Mouse (Mus musculus): ENCODE measurements at regions not wholly inside any gene's neighbourhood (a gene's known extent, or its start where the extent isn't known, plus 50 kb on each side); places are given as distances from the start of the nearest gene placed in this dataset.
"Not testable (repeated sequence)": the region's sequence is repeated elsewhere in the genome, so short reads cannot be mapped to it uniquely, and the experiment has no call there.

DNA sequence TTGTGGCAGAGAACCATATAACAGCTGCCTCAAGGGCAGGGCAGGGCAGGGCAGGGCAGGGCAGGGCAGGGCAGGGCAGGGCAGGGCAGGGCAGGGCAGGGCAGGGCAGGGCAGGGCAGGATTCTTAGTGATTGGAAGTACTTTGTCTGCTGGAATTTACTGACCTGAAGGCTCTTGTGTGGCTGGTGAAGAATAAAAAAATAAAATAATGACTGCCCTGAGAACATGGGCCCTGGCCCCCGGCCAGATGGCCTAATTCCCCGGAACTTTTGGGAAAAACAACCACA, 169.3 kb downstream of the Qk start:
- not testable (repeated sequence) for DNase-seq (ENCODE audit: low spot score in 2 of 2)

DNA sequence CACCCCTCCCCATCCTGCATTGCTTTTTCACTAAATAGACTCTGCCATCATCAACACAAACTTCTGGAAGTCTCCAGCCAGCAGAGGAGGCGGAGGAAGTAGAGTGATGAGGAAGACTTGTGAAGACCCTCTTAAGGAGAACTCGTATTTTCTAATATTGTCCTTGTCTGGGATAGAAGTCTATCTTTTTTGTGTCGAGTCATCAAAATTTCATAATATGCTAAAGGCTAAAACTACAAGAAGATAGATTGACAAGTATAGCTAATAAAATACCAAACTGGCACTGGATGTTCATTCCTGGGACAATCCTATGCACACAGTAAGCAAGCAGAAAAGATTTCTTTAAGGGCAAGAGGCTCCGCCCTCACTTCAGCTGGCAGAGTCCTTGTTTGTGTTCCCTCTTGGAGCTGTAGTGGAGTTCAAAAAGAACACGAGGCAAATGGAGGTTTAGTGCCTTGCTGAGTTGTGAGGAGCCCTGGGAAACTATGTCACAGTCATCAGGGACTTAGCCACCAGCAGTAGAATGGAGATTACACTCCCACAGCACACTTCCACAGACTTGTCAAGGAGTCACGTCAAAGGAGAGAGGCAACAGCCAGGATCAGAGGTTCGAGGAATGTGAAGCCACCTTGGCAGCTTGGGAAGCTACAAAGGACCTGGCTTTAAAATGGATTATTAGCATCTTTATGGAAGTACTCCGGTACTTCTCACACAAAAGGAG, 169.8 kb downstream of the Qk start:
- DNase-seq (ENCODE audit: low spot score in 2 of 2) = no peak

DNA sequence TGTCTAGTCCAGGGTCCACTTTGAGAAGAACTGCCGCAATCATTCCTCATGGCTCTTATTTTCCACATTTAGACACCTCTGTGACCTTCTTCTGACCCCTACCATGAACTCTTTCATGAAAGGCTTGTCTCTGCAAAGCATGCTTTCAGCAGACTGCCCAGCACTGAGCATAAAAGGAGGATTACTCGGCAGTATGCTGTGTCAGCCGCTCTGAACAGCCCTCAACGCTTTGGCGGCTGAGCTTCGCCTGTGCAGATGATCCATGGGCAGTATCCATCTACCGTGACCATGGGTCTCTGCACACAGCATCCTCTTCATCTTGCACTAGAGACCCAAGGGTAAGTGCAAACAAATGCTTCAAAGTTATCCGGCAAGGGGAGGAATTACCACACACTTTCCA, 172.5 kb downstream of the Qk start:
- DNase-seq (ENCODE audit: low spot score in 2 of 2) = no peak

DNA sequence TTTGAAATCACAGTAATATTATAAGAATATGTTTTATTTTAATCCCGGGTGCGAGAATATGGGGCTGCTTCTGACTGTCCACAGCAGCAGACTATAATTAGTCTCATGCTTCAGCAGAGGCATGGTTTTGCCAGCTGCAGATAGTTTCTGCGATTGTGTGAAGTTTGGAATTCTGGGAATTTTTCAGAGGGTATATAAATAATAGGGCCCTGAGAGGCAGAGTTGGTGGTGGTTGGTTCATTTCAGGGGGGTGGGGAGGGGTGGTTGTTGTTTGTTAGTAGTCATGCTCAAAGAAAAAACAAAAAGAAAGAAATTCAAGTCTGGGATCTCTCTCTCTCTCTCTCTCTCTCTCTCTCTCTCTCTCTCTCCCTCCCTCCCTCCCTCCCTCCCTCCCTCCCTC, 173.1 kb downstream of the Qk start:
- no peak for DNase-seq (ENCODE audit: low spot score in 2 of 2)

DNA sequence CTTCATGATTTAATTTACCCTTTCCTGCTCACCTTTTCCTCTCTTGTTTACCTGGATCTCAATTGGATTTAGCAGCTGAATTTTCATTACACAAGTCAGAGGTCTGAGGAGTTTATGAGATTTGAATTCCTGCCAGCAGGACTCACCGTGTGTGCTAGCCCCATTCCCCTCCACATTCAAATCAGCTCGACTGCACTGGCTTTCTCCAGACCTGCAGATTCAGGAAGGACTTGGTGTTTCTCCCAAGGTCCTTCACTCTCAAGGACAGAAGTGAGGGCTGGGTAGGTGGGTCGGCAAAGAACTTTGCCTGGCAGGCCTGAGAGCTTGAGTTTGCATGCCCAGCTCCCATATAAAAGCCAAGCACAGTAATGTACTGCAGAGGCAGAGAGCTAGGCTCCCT, 180.8 kb downstream of the Qk start:
- no peak for DNase-seq (ENCODE audit: low spot score in 2 of 2)

DNA sequence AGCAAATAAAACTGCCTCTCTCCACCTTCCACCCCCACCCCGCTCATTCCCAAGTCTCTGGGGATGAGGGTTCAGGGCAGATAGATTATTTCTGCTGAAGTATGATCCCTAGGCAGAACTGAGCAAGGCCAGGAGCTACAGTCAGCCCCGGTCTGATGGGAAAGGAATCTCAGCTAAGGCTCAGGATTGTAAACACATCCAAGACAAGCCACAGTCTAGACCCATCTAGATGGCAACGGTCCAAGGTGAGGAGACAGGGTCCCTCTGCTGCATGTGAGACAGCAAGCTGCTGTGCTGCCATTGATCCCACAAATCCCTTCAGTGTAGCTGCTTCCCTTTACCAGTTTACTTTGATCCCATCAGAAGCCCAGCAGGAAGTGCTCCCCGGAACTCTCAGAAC, 181.3 kb downstream of the Qk start:
- DNase-seq (ENCODE audit: low spot score in 2 of 2) = no peak

DNA sequence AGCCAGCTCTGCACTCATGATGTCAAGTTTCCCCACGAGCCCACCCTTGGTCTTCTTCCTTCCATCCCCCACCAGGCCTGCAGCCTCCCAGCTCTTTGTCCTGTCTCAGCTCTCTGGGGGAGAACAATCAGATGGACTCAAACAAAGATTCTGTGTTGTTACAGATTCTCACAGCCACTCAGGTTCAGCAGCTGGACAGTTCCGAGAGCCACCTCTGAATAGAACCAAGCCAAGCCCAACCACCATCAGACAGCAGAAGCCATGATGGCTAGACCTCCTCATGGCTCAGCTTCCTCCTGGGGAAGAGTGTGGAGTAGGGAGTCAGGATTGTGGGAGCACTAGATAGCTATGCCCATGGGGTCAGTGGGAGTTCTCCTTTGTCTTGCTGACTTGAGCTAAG, 184.5 kb downstream of the Qk start:
- no peak for DNase-seq (ENCODE audit: low spot score in 2 of 2)

DNA sequence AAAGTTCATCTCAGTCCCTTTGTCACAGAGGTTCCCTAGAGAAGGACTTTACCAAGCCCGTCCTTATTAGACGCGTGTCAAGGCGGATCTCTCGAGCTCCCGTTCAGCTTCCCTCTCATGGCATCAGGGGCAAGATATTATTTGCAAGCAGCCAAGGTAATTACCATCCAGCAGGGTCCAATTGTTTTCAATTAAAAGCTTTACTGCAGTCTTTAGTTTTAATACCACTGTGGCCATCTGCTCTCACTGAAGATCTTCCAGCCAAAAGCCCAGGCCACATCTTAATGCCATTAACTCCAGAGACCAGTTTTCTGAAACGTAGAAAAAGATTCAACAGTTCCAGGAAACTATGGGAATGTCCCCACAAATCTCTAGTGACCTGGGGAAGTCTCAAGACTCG, 191.1 kb downstream of the Qk start:
- DNase-seq (ENCODE audit: low spot score in 2 of 2) = no peak

DNA sequence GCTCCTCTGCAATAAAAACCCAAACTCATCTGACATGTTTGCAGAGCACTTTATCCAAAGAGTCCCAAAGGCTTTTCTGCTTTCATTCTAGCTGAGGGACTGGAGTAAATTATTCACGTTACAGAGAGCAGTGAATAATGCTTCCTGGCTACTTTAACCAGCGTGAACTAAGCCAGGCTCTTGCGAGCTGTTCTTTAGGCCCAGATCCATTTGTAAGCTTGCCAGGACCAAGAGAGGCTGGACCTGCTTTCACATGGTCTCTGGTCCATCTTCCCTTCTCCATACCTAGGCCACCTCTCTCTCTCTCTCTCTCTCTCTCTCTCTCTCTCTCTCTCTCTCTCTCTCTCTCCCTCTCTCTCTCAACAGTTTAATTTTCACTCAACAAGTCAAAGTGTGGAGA, 197.2 kb downstream of the Qk start:
- DNase-seq (ENCODE audit: low spot score in 2 of 2) = no peak

DNA sequence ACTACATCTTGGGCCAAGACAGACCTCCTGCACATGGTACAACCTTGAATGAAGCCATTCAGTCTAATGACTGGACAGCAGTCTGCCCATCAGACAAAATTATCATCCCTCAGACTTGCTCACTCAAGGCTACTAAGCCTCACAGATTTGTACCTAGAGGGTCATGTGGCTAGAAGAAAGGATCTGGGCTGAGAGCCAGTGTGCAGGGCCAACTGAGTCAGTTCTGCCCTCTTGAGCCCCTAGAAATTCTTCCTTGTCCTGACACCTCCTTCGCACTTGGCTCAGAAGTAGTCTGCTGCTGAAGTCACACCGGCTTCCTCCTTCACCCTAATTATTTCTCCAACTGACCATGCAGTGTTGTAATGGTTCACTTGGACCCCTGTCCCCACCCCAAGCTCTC, 207.5 kb downstream of the Qk start:
- DNase-seq (ENCODE audit: low spot score in 2 of 2) = no peak

DNA sequence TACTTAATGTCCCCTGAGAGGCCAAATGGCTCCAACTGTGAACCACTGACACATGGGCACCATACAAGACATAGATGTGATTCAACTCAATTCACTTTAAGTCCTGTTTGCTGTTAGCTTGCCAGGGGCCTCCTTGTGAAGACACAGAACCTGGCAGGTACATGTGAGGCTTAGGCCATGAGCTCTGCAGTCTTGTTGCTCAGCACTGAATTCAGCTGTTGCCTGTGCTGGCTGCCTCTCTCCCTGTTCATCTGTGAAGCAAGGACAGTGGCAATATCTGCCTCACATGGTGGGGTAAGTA, 209.3 kb downstream of the Qk start:
- DNase-seq (ENCODE audit: low spot score in 2 of 2) = no peak

DNA sequence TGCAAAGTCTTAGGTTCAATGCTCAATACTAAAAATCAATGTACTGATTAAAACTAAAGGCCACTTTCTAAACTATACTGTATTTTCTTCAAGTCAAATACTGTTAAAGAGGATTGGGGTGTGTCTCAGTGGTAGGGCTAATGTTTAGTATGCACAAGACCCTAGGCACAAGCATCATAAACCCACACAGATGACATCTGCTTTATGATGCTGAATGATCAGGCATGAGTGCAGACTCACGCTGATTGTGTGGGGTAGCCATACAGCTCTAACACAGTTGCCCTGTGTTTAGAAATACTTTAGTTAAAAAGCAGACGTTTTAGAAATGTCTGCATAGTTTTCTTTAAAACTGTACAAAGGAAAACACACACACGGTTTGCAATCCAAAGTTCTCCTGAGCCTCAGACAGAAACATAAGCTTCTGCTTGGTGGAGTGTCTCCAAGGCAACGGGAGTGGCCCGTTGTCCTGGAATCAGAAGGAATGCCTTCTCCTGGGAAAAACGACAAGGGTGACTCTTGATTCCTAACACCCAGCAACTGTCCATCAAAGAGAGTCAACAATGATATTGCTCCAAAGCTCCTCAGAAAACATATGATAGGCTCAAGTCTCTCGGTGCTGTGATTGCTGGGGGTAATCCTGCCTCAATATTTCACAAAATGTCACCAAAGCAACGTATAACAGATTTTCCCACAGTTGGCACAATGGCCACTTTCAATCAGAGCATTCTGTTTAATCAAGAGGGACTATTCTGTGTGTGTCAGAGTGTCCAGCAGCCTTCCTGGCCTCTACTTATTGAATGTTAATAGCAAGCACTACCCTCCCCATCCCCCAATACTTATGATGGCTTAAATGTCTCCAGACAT, 209.9 kb downstream of the Qk start:
- no peak for DNase-seq (ENCODE audit: low spot score in 2 of 2)

DNA sequence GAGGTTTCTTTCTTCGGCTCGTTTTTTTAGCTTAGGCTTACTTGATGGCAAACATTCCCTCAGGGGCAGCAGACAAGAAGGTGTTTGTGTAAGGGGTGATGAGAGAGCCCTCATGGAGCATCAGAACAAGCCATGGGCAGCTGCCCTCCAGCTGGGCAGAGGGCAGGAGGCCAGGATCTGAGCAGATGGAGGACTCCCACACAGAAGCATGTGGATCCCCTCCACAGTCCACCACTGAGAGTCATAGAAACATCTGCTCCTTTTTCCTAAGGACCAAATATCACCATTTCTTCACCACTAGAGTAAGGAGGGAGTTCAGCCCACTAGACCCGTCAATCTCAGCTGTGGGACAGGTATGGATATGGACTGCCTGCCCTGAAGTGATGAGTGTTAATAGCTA, 214.4 kb downstream of the Qk start:
- no peak for DNase-seq (ENCODE audit: low spot score in 2 of 2)

DNA sequence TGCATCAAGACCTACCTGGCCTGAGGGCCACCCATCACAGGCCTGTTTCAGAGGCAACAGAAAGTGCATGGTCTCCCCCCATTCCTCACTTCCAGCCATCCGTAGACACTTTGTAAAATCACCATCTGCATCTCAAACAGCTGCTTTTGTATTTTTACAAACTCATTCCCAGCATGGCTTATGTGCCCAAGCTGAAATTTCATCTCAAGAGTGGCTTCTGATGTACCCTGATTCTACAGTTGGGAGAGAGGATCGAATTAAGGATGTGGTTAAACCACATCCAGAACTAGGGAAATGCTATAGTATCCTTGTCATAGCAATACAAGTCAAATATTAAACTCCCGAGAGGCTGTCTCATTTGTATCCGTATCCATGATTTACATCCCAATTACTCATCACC, 221.5 kb downstream of the Qk start:
- DNase-seq (ENCODE audit: low spot score in 2 of 2) = no peak

DNA sequence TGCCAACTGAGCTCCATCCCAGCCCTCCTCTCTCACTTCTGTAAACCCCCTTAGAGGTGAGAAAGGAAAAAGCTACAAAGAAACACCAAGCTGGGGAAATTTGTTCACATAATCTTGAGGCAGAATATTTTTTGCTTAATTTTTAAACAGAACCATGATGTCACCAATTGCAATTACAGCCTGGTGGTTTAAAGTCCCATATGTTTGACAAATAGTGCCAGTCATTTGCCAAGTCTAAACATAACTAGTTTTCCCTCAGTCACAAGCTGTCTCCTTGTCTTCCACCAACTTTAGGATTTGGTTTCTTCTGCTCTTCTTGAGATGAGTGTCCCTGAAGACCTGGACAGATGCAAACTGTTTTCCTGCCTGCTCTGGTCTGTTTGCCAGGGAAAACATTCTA, 222.0 kb downstream of the Qk start:
- DNase-seq (ENCODE audit: low spot score in 2 of 2) = no peak

DNA sequence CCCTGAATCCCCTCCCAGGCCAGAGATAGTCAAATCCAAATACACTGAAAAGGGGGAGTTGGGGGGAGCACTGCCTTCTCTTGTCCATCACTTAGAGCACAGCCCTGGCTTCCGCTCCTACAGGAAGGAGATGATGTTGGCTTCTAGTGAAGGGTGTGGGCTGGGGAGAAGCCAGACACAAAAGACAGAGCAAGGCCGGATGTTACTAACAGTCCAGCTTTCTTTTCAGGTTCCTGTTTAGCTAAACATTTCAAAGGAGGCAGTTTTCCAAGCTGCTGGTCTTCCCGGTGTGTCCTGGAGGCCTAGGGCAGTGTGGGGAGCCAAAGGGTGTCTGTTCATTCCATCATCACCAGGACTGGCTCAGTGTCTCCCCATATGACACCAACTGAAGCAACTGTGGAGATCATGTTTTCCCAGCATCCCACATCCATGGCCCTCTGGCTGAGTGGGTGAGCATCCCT, 223.8 kb downstream of the Qk start:
- DNase-seq (ENCODE audit: low spot score in 2 of 2) = no peak

DNA sequence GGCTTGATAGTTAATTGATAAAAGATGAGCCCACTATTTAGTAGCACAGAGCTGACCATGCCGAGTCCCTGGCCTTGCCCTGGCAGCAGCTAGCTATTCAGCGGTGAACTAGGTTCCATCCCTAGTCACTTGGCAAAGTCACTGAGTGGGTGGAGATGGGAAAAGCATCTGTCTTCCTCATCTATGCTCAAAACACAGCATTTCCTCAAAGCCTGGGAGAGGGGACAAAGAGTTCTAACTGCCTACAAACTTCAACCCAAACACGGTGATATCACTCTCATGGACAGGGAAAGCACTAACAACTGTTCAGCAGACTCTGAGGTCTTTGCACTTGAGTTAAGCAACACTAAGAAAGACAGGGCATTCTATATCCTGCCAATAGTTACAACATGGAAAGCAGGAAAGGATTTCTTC, 225.5 kb downstream of the Qk start:
- no peak for DNase-seq (ENCODE audit: low spot score in 2 of 2)

DNA sequence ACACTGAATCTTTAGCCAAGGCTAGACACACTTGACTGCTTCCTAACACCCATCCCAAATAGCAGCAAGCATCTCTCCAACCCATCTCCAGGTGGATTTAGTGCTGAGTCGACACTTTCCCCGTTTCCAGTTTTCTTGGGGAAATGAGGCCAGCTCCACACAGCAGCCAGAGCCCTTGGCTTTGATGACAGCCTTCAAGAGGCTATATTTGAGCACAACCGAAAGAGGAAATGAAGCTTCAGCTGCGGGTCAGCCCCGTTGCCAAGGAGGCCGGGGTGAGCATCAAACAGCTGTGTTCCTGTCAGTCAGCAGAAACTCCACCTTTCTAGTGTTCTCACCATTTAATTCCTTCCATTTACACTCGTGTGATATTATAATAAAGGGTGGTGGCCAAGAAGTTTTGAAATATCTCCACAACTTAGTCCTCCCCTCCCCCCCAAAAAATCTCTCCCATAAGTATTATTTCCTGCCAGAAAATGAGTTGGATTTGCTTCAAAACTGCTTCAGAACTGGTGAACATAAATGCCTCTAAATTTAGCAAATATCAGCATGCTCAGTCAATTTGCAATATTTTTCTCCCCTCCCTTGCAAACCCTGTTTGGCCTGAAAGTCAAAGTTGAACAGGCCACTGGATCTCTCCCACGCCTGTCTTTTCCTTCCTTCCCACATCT, 226.1 kb downstream of the Qk start:
- DNase-seq (ENCODE audit: low spot score in 2 of 2) = peak; percentile 47 to 64

DNA sequence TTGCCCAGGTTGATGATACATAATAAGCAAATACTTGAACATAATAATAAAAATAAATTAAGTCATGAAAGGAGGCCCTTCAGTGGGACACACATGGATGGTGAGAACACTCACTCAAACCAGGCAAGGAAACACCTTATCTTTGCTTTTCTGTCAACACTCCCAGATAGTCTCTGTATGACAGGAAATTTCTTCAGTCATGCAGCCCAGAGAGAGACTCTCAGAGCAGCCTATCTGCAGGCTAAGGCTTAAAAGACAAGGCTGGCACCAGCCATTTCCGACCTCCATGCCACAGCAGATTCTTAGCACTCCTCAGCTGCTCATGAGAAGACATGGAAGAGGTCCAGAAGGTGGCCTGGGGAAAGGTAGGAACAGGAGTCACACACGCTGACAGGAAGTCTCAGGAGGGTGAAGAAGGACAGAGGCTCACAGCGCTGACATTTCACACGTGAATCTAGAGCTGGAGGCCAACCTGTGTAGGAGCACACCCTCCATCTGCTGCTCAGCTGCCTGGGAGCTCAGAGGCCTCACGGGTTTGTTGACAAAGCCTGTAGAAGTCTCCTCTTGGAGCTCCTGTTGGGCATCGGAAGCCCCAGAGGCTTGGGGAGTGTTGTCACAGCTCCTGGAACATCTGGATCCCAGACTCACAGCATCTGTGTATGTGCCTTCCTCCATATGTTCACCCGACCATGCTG, 232.3 kb downstream of the Qk start:
- DNase-seq (ENCODE audit: low spot score in 2 of 2) = no peak

DNA sequence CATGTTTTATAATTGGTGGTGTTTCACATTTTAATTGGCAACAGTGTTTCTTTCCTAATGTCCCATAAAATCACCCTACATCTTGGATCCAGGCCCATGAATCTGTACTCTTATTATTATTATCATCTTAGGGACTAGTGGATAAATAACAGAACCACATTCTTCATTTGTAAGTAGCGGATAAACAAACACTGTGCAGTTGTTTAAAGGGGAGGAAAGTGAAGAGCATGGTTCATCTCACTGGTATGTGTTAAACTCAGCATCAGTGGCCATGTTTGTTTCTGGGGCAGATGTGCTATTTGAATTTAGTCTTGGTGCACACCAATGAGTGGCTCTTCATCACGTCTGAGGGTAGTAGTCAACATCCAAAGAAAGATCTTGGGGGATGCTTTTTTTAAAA, 233.1 kb downstream of the Qk start:
- no peak for DNase-seq (ENCODE audit: low spot score in 2 of 2)

DNA sequence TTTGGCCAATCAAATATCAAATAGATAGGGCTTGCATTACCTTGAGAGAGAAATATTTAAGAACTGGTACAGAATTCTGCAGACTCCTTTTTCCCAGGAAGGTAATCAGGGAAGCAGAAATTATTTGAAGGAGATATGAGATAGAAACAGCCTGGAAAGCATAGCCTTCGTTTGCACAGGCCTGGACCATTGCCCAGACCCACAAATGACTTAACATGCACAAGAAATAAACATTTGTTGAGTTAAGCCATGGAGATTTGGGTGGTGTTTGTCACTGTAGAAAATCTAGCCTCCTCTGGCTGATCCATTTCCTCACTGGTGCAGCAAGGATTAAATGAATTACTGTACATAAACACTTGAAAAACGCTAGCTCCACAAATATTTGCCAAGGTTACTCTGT, 233.5 kb downstream of the Qk start:
- DNase-seq (ENCODE audit: low spot score in 2 of 2) = no peak

DNA sequence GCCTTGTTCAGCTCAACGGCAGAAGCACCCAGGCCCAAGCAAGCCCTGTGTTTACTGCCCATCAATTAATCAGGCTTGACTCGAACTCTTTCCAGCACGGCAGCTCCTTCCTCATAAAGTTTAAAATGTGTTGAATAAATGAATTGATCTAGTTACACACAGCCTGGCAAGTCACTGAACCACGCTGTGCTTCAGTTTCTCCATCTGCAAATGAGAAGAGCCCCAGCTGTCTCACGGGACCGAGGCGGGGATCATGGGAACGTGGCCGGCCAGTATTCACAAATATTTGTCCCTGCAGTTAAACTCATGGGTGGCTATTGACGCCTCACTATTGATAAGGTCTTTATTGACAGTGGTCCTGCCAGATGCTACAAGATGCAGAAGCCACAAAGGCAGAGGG, 237.9 kb downstream of the Qk start:
- no peak for DNase-seq (ENCODE audit: low spot score in 2 of 2)

All from spleen, postnatal 4 days (tissue).